Mouse (Mus musculus) stomach, postnatal 0 days (tissue): ENCODE measurements around the gene Olfr455.

ENCODE experiments used
- CTCF ChIP-seq: IDR thresholded peaks from 2 replicates; pipeline ENCODE4 v1.5.1; 2016; ENCODE audit warnings: antibody characterized with exemption, low read depth, mild to moderate bottlenecking, moderate library complexity
- EP300 ChIP-seq: optimal IDR thresholded peaks from 2 replicates; pipeline ENCODE3; 2016; ENCODE audit warnings: antibody characterized with exemption

- TF ChIP-seq CTCF (no peak), EP300 (no peak)
Observed at GRCm38 (mm10) chr6:42545451-42545885, 1.9 kb downstream of the Olfr455 start.
